Mouse (Mus musculus) kidney, embryonic 14.5 days (tissue): ENCODE measurements around the gene Cacna1c. TPM values are rescaled to one million over a fixed set of nuclear protein-coding genes. Genes with fewer than 3 reads are reported as not detected.

ENCODE experiments used
- ATAC-seq: fragments of 200-750 bp; cut with Nextera tagmentation; 2 replicates; pipeline ENCODE4 v1.8.0; 2017; ENCODE audit warnings: moderate number of reproducible peaks, mild to moderate bottlenecking, moderate TSS enrichment, moderate library complexity; ENCODE audit not compliant: low FRiP score, low TSS enrichment
- H3K27ac ChIP-seq: fragments of 300-500 bp; sonication (generic); 2 replicates; pipeline ENCODE4 v1.5.1; 2014; ENCODE audit warnings: low read depth, mild to moderate bottlenecking, low read length, moderate library complexity, mixed read lengths
- H3K27me3 ChIP-seq: fragments of 300-500 bp; sonication (generic); 2 replicates; pipeline ENCODE4 v1.6.1; 2014; ENCODE audit warnings: mild to moderate bottlenecking, low read length; ENCODE audit not compliant: control insufficient read depth, insufficient read depth
- H3K36me3 ChIP-seq: fragments of 300-500 bp; sonication (generic); 2 replicates; pipeline ENCODE4 v1.6.1; 2014; ENCODE audit warnings: low read length, mixed read lengths; ENCODE audit not compliant: control insufficient read depth, insufficient read depth
- H3K4me1 ChIP-seq: fragments of 300-500 bp; sonication (generic); 2 replicates; pipeline ENCODE4 v1.6.1; 2014; ENCODE audit warnings: low read length, mixed read lengths; ENCODE audit not compliant: control insufficient read depth, insufficient read depth
- H3K4me2 ChIP-seq: fragments of 300-500 bp; sonication (generic); replicated peaks from 2 replicates; pipeline ENCODE4 v1.6.1; 2014; ENCODE audit warnings: low read depth, mild to moderate bottlenecking, low read length
- H3K4me3 ChIP-seq: fragments of 300-500 bp; sonication (generic); 2 replicates; pipeline ENCODE4 v1.5.1; 2014; ENCODE audit warnings: mild to moderate bottlenecking, low read length
- H3K9ac ChIP-seq: fragments of 300-500 bp; sonication (generic); 2 replicates; pipeline ENCODE4 v1.6.1; 2014; ENCODE audit warnings: low read depth, mild to moderate bottlenecking, low read length, moderate library complexity
- H3K9me3 ChIP-seq: fragments of 300-500 bp; sonication (generic); 2 replicates; pipeline ENCODE4 v1.6.1; 2016; ENCODE audit warnings: low read length; ENCODE audit not compliant: control insufficient read depth
- WGBS: fragments of 180-500 bp; shearing (Covaris S2); extraction: QIAGEN DNeasy Blood & Tissue Kit; methylation state at CpG from one replicate; pipeline ENCODE4 v1.1.7; 2014; 5-methylcytosine and 5-hydroxymethylcytosine counted together
- polyA plus RNA-seq: library from polyadenylated mRNA; unstranded; fragments of >200 nt; fragmentation: Nextera tagmentation; extraction: Ambion mirVana; gene quantifications from 2 replicates; pipeline ENCODE4 v1.2.1, GENCODE M21; 2014

Cacna1c gene
- polyA plus RNA-seq, 1 experiment from 2014 or later: 3.3 TPM

GRCm38 (mm10) chr6:118623609-118624008 is 572.6 kb downstream of the Cacna1c start:
- no peak overlapping the region for H3K4me2 ChIP-seq
- no peaks in the 10 kb centered on the region for H3K9me3 ChIP-seq
- H3K4me3 ChIP-seq: no peak overlapping the region
- no peak overlapping the region for H3K9ac ChIP-seq
- no peaks in the 10 kb centered on the region for H3K36me3 ChIP-seq
- H3K27me3 ChIP-seq: no peaks in the 10 kb centered on the region
- no peaks in the 10 kb centered on the region for H3K4me1 ChIP-seq
- H3K27ac ChIP-seq: no peak overlapping the region
- WGBS: 98% methylated on average over 3 of the region's 3 CpGs
- no peak for ATAC-seq

DNA sequence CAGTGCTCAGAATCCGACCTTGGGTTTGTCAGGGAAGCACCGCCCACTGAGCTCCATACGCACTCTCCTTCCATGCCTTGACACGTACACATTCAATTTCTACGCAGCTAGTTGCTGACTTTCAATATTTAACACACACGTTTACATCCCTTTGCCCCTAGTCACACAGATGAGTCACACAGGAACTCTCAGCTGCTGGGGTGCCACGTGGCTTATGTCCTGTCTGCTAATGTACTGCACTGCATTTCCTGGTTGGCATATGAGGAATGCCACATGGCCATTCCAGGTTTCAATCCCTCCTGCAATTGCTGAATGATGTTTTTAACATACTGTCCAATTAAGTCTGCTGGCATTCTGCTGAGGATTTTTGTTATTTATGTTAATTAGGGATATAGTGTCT is 574.4 kb downstream of the Cacna1c start:
- Histone ChIP-seq H3K4me2 (no peak overlapping the region), H3K4me1 (no peaks in the 10 kb centered on the region), H3K27me3 (no peaks in the 10 kb centered on the region), H3K27ac (no peak overlapping the region), H3K9ac (no peak overlapping the region), H3K36me3 (no peaks in the 10 kb centered on the region), H3K9me3 (no peaks in the 10 kb centered on the region), H3K4me3 (no peak overlapping the region)
- 64% methylated on average over 7 of the region's 7 CpGs for WGBS
- ATAC-seq: no peak

- H3K4me3 ChIP-seq: no peak overlapping the region
- H3K36me3 ChIP-seq: no peaks in the 10 kb centered on the region
- H3K27ac ChIP-seq: no peak overlapping the region
- no peaks in the 10 kb centered on the region for H3K9me3 ChIP-seq
- H3K4me1 ChIP-seq: no peaks in the 10 kb centered on the region
- no peaks in the 10 kb centered on the region for H3K27me3 ChIP-seq
- no peak overlapping the region for H3K9ac ChIP-seq
- WGBS: 91% methylated on average over 3 of the region's 3 CpGs
- no peak overlapping the region for H3K4me2 ChIP-seq
- no peak for ATAC-seq
Measured at GRCm38 (mm10) chr6:118621406-118621805, 574.8 kb downstream of the Cacna1c start.

DNA sequence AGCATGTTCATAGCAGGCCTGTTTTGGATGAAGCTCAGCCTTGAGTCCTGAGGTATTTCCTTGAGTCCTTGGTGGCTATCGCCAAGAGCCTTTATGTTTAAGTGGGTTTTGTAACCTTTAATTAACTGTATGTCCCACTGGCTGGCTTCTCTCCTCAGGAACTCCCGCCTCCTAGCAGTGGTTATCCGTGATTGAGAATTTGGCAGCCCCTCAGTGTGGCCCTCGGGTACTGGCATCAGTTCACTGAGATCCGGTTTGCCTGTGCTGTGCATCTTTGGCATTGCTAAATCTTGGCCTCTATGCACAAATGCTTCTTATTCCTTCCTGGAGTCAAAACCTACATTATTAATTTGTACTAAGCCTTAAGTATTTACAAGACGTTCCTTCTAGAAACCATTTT is 587.3 kb downstream of the Cacna1c start:
- 93% methylated on average over 6 of the region's 6 CpGs for WGBS

GRCm38 (mm10) chr6:118605974-118606373 is 590.2 kb downstream of the Cacna1c start:
- Histone ChIP-seq H3K4me1 (no peaks in the 10 kb centered on the region), H3K9me3 (no peaks in the 10 kb centered on the region), H3K27ac (no peak overlapping the region), H3K27me3 (no peaks in the 10 kb centered on the region), H3K4me3 (no peak overlapping the region), H3K9ac (no peak overlapping the region), H3K4me2 (no peak overlapping the region), H3K36me3 (no peaks in the 10 kb centered on the region)
- no peak for ATAC-seq
- WGBS: 70% methylated on average over 7 of the region's 7 CpGs

More for the DNA sequence above, 587.3 kb downstream of the Cacna1c start:
- no peak overlapping the region for H3K9ac ChIP-seq
- H3K36me3 ChIP-seq: no peaks in the 10 kb centered on the region
- no peak overlapping the region for H3K4me2 ChIP-seq
- H3K4me1 ChIP-seq: no peaks in the 10 kb centered on the region
- ATAC-seq: no peak
- H3K9me3 ChIP-seq: no peaks in the 10 kb centered on the region
- no peaks in the 10 kb centered on the region for H3K27me3 ChIP-seq
- no peak overlapping the region for H3K4me3 ChIP-seq
- H3K27ac ChIP-seq: no peak overlapping the region

GRCm38 (mm10) chr6:118603825-118604224 is 592.4 kb downstream of the Cacna1c start:
- Histone ChIP-seq H3K4me1 (no peaks in the 10 kb centered on the region), H3K27me3 (no peaks in the 10 kb centered on the region), H3K36me3 (no peaks in the 10 kb centered on the region), H3K4me2 (no peak overlapping the region), H3K27ac (no peak overlapping the region), H3K9me3 (no peaks in the 10 kb centered on the region), H3K4me3 (no peak overlapping the region), H3K9ac (no peak overlapping the region)
- ATAC-seq: no peak
- 90% methylated on average over 7 of the region's 7 CpGs for WGBS

- ATAC-seq: no peak
- H3K9ac ChIP-seq: no peak overlapping the region
- no peaks in the 10 kb centered on the region for H3K9me3 ChIP-seq
- no peak overlapping the region for H3K27ac ChIP-seq
- 76% methylated on average over 9 of the region's 9 CpGs for WGBS
- H3K4me1 ChIP-seq: 0 out of 2 replicates have a peak, but pooled peaks cover 4% of the 10 kb centered on the region
- no peak overlapping the region for H3K4me2 ChIP-seq
- no peaks in the 10 kb centered on the region for H3K36me3 ChIP-seq
- no peaks in the 10 kb centered on the region; the same call in 1 of the 2 replicates for H3K27me3 ChIP-seq
- H3K4me3 ChIP-seq: no peak overlapping the region
Measured at GRCm38 (mm10) chr6:118595681-118596055, 600.5 kb downstream of the Cacna1c start.

GRCm38 (mm10) chr6:118594833-118595680 is 601.2 kb downstream of the Cacna1c start:
- Histone ChIP-seq H3K27ac (no peak overlapping the region), H3K27me3 (no peaks in the 10 kb centered on the region; the same call in 1 of the 2 replicates), H3K4me2 (no peak overlapping the region), H3K9me3 (no peaks in the 10 kb centered on the region), H3K9ac (no peak overlapping the region), H3K36me3 (no peaks in the 10 kb centered on the region), H3K4me3 (no peak overlapping the region), H3K4me1 (0 out of 2 replicates have a peak, but pooled peaks cover 4% of the 10 kb centered on the region)
- 84% methylated on average over 10 of the region's 10 CpGs for WGBS
- no peak for ATAC-seq

DNA sequence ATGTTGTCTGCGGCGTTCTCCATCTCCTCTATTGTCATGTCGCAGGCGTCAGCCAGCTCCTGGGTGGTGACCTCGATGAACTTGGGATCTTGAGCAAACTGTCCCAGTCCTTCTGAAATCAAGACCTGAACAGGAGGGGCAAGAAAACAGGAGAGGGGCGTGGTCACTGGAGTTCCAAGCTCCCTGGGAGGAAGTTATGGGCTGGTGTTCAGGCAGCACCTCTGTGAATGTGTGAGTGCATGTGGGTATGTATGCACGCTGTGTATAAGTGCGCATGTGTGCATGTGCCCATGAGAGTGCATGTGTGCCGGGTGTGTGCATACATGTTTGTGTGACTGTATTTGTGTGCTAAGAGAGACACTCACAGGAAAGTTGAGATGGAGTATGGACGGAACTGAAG is 602.1 kb downstream of the Cacna1c start:
- peak overlapping the region; percentile 38; the same call in 1 of the 2 replicates for H3K9ac ChIP-seq
- ATAC-seq: no peak; the same call in none of the 2 replicates
- WGBS: 33% methylated on average over 10 of the region's 10 CpGs

More for the DNA sequence above, 602.1 kb downstream of the Cacna1c start:
- Histone ChIP-seq H3K36me3 (no peaks in the 10 kb centered on the region), H3K4me1 (0 out of 2 replicates have a peak, but pooled peaks cover 4% of the 10 kb centered on the region), H3K9me3 (no peaks in the 10 kb centered on the region), H3K4me2 (peak overlapping the region; percentile 70), H3K27me3 (no peaks in the 10 kb centered on the region; the same call in 1 of the 2 replicates), H3K27ac (no peak overlapping the region), H3K4me3 (peak overlapping the region; percentile 44)
